In genomic region chr9:121359266-121359972, GRCm38 (mm10) we compare ENCODE assay signal across 9 mouse cellular contexts.
A peak's percentile ranks its signal among the peaks of the same experiment; 100 is the strongest.
DNase-seq lines count a peak whose midpoint lies in the region; ATAC-seq and TF ChIP-seq lines count a peak whose summit lies in the region.
"Had no signal": no experiment of that assay in that cellular context is flagged by ENCODE, and none has a peak within 500 bp of the region (broad histone marks: within the 10 kb centered on the region; RNA-seq: fewer than 3 reads in every experiment).

No protein-coding gene starts in this region.

- peak overlapping the region; percentile 51 for H3K9ac ChIP-seq in heart, adult 2 months (ENCODE audit: low read depth, low read length)
- H3K9ac ChIP-seq in heart, embryonic 14.5 days (ENCODE audit: low read length): peak overlapping the region; percentile 54
- H3K9ac ChIP-seq in midbrain, embryonic 11.5 days (ENCODE audit: low read length): no peak overlapping the region

- peak; percentile 57; the same call in 1 of the 2 replicates for TF ChIP-seq EP300 in heart, adult 2 months (IDR thresholded peaks at IDR 0.05; ENCODE audit: insufficient read depth, low read depth, low read length)

- H3K4me3 ChIP-seq in heart, adult 2 months: no peak overlapping the region
- H3K4me3 ChIP-seq in bone marrow, adult 2 months (replicated peaks; ENCODE audit: control insufficient read depth, low read depth, low read length): no peak overlapping the region
- no peak overlapping the region for H3K4me3 ChIP-seq in heart, embryonic 14.5 days (ENCODE audit: control insufficient read depth in 1 of 2, insufficient read depth in 1 of 2, low read depth in 1 of 2, low read length in 2 of 2)
- H3K4me3 ChIP-seq in midbrain, embryonic 11.5 days (ENCODE audit: low read depth, low read length): no peak overlapping the region
- no peak overlapping the region for H3K4me3 ChIP-seq in kidney, adult 2 months (ENCODE audit: insufficient read depth, low read depth, low read length)

- ATAC-seq in heart, embryonic 14.5 days (ENCODE audit: insufficient number of reproducible peaks, insufficient read depth, low FRiP score, low read depth): no peak
- ATAC-seq in midbrain, embryonic 11.5 days (ENCODE audit: low FRiP score): no peak

- peaks cover 48% of the 10 kb centered on the region for H3K4me1 ChIP-seq in heart, adult 2 months (ENCODE audit: control insufficient read depth, insufficient read depth, low read length)
- H3K4me1 ChIP-seq in bone marrow, adult 2 months (ENCODE audit: control insufficient read depth, insufficient read depth, low read length): peaks cover 5% of the 10 kb centered on the region; the same call in 1 of the 2 replicates
- peaks cover 49 to 66% of the 10 kb centered on the region in 2 experiments for H3K4me1 ChIP-seq in heart, embryonic 14.5 days (ENCODE audit: control insufficient read depth in 2 of 2, insufficient read depth in 2 of 2, low read length in 2 of 2)
- peaks cover 21% of the 10 kb centered on the region for H3K4me1 ChIP-seq in midbrain, embryonic 11.5 days (ENCODE audit: control insufficient read depth, insufficient read depth, low read length)
- H3K4me1 ChIP-seq in kidney, adult 2 months (ENCODE audit: control insufficient read depth, insufficient read depth, low read length): peaks cover 39% of the 10 kb centered on the region

- peaks cover 5% of the 10 kb centered on the region for H3K79me2 ChIP-seq in heart, adult 2 months (replicated peaks; ENCODE audit: control insufficient read depth, insufficient read depth, low read length)

- intact Hi-C loops in heart, adult 2 months (cut with DNase I): no loop called here

- H3K36me3 ChIP-seq in heart, adult 2 months (ENCODE audit: control insufficient read depth, insufficient read depth, low read length): peaks cover 2% of the 10 kb centered on the region; the same call in 1 of the 2 replicates
- peaks cover 7% of the 10 kb centered on the region for H3K36me3 ChIP-seq in heart, embryonic 14.5 days (ENCODE audit: control insufficient read depth, insufficient read depth, low read length)
- H3K36me3 ChIP-seq in midbrain, embryonic 11.5 days (ENCODE audit: control insufficient read depth, insufficient read depth, low read length): no peaks in the 10 kb centered on the region
- H3K36me3 ChIP-seq in kidney, adult 2 months (ENCODE audit: control insufficient read depth, insufficient read depth, low read length): no peaks in the 10 kb centered on the region

- H3K9me3 ChIP-seq in heart, embryonic 14.5 days (ENCODE audit: control insufficient read depth, low read length): no peaks in the 10 kb centered on the region
- no peaks in the 10 kb centered on the region for H3K9me3 ChIP-seq in midbrain, embryonic 11.5 days (ENCODE audit: control insufficient read depth, low read length)

- TF ChIP-seq CTCF in heart, adult 2 months (IDR thresholded peaks at IDR 0.05): no peak
- TF ChIP-seq CTCF in bone marrow, adult 2 months (IDR thresholded peaks at IDR 0.05; ENCODE audit: control insufficient read depth, insufficient read depth, low read length): no peak
- TF ChIP-seq CTCF in kidney, adult 2 months (conservative IDR thresholded peaks at IDR 0.05; ENCODE audit: insufficient read depth, insufficient read length, low read depth, low read length): no peak

- DNase-seq in heart, adult 2 months: peak in 1 of 2 experiments; percentile 29
- DNase-seq in heart, adult 9 months (ENCODE audit: low spot score in 2 of 2): no peak
- DNase-seq in midbrain, embryonic 11.5 days (ENCODE audit: low spot score, missing footprints): no peak
- no peak for DNase-seq in frontal cortex, postnatal 25 days (ENCODE audit: low spot score in 2 of 2)
- DNase-seq in kidney, adult 2 months: no peak
- DNase-seq in cerebellum, adult 8-10 months: no peak
- DNase-seq: cerebellum, adult 9-10 months had no signal

- no peak for TF ChIP-seq POLR2A in heart, adult 2 months (IDR thresholded peaks at IDR 0.05; ENCODE audit: insufficient read depth, low read depth, low read length)
- TF ChIP-seq POLR2A in bone marrow, adult 2 months (IDR thresholded peaks at IDR 0.05; ENCODE audit: borderline replicate concordance, control insufficient read depth, low read depth, low read length): no peak
- TF ChIP-seq POLR2A in kidney, adult 2 months (IDR thresholded peaks at IDR 0.05; ENCODE audit: low read depth, low read length): no peak

- no peak overlapping the region for H3K4me2 ChIP-seq in heart, embryonic 14.5 days (ENCODE audit: low read length)
- no peak overlapping the region for H3K4me2 ChIP-seq in midbrain, embryonic 11.5 days

- no peaks in the 10 kb centered on the region for H3K27me3 ChIP-seq in heart, adult 2 months (ENCODE audit: control insufficient read depth, insufficient read depth, low read length)
- H3K27me3 ChIP-seq in heart, embryonic 14.5 days (ENCODE audit: control insufficient read depth, insufficient read depth, low read length): no peaks in the 10 kb centered on the region
- no peaks in the 10 kb centered on the region for H3K27me3 ChIP-seq in midbrain, embryonic 11.5 days (ENCODE audit: control insufficient read depth, insufficient read depth, low read length)
- H3K27me3 ChIP-seq in kidney, adult 2 months (replicated peaks; ENCODE audit: control insufficient read depth, insufficient read depth, low read length): no peaks in the 10 kb centered on the region

- 17% methylated on average over 3 of the region's 3 CpGs for WGBS in heart, adult 2 months
- WGBS in bone marrow, adult 2 months: 42% methylated on average over 3 of the region's 3 CpGs
- WGBS in heart, embryonic 14.5 days: 50% methylated on average over 3 of the region's 3 CpGs
- 65% methylated on average over 3 of the region's 3 CpGs for whole genome bisulfite sequencing in midbrain, embryonic 11.5 days
- WGBS in kidney, adult 2 months: 61% methylated on average over 3 of the region's 3 CpGs

- H3K27ac ChIP-seq in heart, adult 2 months: peak overlapping the region; percentile 76
- H3K27ac ChIP-seq in bone marrow, adult 2 months (ENCODE audit: control insufficient read depth, insufficient read depth, low read depth, low read length, poor library complexity): peak overlapping the region; percentile 35; the same call in 1 of the 2 replicates
- peak overlapping the region; percentile 25 to 77; a peak in 3 of 4 replicates for H3K27ac ChIP-seq in heart, embryonic 14.5 days (replicated peaks in 1 of 2; ENCODE audit: control insufficient read depth in 1 of 2, insufficient read depth in 1 of 2, low read depth in 2 of 2, low read length in 2 of 2)
- H3K27ac ChIP-seq in midbrain, embryonic 11.5 days (ENCODE audit: low read depth, low read length): peak overlapping the region; percentile 5; the same call in 1 of the 2 replicates
- no peak overlapping the region for H3K27ac ChIP-seq in kidney, adult 2 months (ENCODE audit: insufficient read depth, low read depth, low read length)
